Mouse (Mus musculus) thymus, postnatal 10 days (tissue): Measurements from ENCODE around the gene Ets1.

Experiments used
- DNase-seq, 2 experiments: peaks; one replicate each; pipeline ENCODE4 v3.0.0; 2021; ENCODE audit warnings: low spot score in 2 of 2

The Ets1 gene

DNA sequence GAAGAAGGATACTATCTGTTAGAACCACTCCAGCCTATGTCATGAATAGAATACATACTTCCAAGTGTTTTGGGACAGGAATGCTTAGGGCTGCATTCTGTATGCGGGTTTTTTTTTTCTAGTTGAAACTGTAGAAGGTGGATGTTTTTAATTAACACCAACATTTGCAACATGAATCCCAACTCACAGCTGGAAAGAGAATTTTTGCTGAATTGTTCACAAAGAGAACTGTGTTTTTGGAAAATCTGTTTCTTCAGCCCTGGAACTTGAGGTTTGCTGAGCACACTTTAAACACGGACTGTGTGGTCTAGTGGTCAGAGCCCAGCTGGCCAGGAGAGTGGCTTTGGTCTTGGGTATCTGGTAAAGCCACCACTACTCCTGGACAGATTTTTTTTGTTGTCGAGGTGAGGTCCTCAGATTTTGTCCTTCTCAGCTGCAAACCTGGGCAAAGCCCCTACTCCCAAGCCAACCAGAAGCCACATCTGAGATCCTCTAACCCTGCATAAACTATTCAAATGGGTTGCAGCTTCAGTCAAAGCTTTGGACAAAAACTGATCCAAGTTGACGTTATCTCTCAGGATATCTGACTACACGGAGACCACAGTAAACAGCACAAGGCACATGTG, 122.4 kb downstream of the Ets1 start:
- DNase-seq: no peak

DNA sequence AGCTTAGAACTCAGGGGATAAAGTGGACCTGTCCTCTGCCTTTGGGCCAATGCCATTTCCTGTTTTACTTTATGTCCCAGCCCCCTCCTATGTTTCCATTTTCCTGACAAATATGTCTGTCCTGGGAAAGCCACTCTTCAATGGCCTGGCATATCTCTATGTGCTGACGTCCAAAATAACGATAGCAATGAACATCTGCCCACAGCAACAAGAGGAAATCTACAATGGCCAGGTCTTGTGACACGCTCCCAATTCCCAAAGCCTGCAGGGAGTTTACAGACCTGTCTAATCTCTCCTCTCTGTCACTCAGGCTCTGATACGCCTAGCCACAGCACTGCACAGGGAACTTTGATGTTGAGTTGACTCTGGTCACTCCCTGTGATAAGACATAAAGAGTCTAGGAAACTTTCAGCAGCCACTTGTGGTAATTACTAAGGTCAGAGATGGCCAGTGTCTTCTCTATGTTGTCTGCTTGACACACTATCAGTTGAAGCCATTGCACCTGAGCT, 124.7 kb downstream of the Ets1 start:
- no peak for DNase-seq

DNA sequence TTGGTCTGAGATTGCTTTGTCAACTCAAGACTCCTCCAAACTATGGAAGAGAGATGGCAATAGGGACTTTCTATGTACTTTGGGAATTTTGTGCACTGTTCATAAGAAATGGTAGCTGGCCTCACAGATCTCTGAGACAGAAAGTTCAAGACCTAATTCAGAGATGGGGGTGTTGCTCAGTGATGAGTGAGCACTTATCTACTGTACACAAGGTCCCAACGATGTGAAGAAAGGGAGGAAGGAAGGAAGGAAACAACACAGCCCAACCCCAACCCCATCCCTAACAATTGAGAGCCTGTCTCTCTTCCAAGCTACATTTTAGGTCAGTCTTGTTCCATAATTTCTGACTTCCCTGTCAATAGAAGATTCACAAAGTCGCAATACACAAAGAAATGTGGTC, 125.3 kb downstream of the Ets1 start:
- DNase-seq: no peak

DNA sequence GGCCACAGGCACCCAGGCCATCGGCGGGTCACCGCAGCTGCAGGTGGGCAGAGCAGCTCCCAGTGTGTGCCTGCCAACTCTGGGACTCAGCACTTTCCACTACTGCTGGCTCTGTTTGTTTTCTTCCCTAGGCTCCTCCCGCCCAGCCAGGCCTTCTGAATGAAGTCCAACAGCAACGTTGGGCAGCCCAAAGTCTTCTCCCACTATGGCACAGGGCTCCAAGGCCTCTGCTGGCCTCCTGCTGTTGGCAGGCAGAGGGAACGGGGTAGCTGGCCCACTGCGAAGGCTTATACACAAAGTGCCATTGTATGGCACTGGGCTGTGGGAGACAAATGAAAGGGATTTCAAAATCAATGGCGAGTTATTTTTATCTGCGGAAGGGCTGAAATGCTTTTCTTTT, 128.4 kb downstream of the Ets1 start:
- DNase-seq: no peak

DNA sequence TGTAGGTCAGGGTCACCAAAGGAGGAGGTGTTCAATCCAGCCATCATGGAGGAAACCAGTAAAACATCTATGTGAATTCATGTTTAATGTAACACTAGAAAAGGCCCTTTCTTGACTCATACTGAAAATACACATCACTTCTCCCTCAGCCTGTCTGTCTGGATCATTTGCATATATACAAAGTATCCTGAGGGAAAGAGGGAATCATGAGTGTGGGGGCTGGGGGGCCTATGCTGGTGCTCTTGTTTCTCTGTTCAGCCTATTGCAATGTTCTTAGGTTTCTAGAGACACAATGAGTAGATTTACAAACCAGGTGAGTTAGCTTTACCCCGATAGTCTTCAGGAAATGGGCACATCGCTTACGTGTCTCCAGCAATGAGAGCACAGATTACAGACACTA, 129.1 kb downstream of the Ets1 start:
- no peak for DNase-seq

DNA sequence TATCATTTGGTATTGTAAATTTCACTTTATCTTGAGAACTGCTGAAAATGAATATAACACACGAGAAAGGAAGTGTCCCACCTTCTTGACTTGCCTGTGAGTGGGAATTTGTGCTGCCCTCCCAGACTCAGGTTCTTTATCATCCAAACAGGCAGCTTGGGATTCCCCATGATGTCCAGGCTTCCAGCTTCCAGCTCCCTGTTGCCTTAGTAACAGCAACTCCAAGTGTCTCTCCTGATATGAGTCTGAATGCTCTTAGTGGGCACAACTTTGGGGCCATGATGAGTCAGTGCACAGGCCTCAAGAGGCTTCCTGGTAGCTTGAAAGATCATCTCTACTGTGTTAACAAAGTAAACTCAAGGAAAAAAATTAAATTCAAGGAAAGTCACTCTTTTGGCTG, 142.8 kb downstream of the Ets1 start:
- no peak for DNase-seq

DNA sequence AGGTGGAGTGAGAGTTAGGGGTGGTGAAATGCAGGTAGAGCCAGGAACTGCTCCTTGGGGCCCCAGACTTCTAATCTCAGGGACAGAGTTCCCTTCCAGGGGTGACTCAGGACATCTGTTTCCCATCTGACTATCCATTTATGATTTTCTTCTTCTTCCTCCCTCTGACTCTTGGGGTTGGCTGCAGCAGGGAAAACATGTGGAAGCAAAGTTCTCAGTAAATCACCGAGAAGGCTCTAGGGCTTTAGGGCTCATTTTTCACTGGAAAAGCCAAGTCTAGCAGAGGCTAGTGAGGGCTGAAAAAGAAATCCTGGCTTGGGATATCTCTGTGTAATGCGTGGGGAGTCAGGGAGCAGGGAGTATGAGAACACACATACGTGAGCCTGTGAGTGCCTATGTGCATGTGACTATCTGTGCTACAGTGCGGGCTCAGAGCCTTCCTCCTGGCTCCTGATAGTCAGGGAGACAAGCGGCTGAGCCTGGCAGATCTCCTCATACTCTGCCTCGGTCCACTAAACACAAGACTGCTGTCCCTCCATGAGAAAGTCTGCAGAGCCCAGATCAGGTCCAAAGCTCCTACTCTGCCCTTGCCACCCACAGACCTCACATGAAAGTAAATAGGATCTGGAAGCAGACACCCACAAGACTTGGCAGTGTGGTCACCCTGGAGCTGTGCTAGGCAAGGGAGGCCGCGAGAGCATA, 146.5 kb downstream of the Ets1 start:
- DNase-seq: no peak

DNA sequence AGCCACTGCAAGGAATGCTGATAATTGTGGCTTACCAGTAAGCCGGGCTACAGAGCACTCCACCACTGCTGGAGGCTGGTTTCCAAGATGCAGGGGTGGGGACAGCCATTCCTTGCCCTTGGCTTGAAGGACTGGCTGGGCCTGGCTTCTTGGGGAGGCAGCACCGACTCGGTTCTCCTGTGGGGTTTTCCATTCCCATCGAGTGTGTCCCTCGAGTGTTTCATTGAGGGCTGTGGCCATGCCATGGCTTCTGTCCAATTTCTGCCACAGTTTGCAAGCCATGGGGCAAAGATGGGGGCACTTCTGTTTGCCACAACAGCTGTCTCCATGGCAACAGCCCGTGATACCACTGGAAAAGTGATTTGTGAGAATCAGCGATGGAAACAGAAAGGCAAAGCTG, 151.1 kb downstream of the Ets1 start:
- no peak for DNase-seq

DNA sequence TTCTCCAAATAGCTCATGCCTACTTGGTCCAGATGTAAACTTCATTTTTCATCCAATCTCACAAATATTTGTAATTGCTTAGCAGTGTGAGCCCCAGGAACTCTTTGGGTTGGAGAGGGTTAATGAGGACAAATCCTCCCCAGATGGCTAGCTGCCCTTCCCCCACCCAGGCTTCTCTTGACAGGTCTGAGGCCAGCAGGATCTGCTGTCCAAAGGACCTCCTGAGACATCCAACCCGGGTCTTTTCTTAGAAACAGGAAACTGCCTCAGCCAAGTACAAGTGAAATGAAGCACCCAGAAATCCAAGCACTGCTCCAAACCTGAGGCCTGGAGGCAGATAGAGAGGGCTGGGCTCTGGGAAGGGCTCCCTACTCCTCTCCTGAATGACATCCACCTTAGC, 151.6 kb downstream of the Ets1 start:
- DNase-seq: no peak

DNA sequence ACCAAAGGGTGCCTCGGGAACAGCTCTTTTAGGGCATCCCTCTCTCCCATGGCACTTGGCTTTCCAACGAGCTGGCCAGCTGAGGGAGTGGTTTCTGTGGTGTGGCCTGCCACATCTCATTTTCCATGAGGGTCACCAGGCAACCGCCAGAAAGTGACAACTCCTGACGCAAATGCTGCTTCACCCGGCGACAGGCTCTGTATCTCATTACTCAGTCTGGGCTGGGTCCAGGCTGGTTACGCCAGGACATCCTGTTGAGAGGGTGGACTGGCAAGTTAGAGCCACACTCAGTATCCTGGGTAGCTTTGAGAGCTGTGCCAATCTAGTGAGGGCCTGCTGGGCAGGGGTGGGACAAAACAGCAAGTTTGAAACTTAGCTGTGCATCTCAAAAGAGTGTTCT, 153.3 kb downstream of the Ets1 start:
- DNase-seq: no peak

DNA sequence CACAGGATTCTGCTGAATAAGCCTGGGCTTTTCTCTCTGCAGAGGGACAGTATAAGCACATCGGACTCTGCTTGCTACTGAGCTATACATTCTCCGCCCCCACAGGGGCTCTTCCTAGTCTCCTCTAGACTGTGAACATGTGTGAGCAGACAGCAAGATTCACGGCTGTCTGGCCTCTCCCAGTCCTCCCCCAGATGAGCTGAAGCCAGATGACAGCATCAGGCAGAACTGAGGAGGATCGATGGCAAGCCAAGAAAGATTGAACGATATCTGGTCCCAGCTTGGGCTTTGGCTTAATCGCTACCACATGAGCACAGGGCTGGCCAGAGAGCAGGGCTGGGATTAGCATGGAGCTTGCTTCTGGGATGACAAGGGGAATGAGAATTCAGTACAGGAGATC, 155.7 kb downstream of the Ets1 start:
- DNase-seq: no peak

DNA sequence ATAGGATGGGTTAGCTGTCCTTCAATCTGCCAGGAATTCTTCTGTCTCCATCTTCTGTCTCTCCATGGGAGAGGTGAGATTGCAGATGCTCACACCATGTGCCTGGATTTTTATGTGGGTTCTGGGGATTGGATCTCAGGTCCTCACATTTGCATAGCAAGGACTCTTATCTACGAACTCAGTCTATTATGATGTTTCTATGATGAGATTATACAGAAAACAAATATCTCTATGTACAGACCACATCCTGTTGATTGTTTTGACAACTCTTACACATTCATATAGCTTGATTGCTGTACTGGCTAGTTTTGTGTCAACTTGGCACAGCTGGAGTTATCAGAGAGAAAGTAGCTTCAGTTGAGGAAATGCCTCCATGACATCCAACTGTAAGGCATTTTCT, 162.2 kb downstream of the Ets1 start:
- no peak for DNase-seq

DNA sequence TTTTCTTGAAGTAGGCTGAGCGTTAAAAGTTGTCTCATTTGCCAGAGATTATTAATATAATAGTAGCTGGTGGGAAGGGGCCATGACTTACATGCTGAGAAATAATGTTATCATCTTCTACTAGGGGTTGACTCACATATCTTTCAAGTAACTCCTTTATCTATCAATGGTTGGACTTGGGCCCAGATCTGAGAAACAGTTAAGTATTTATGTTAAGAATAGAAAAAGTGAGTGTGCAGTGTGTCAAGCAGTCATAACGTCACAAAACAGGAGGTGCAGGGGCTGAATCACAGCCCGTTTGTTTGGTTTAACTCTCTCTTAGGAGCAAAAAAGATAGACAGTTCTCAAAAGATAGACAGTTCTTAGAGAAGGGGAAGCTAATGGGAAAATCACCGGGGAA, 170.1 kb downstream of the Ets1 start:
- DNase-seq: no peak
